Mouse (Mus musculus) forebrain, embryonic 16.5 days (tissue): ENCODE measurements around the gene Tln2. TPM values are rescaled to one million over a fixed set of nuclear protein-coding genes. Genes with fewer than 3 reads are reported as not detected.

Experiments
- ATAC-seq: fragments of 200-750 bp; cut with Nextera tagmentation; 2 replicates; pipeline ENCODE4 v1.8.0; 2017; ENCODE audit warnings: mild to moderate bottlenecking, moderate library complexity
- H3K27ac ChIP-seq: fragments of 300-500 bp; sonication (generic); 2 replicates; pipeline ENCODE4 v1.5.1; 2014; ENCODE audit warnings: low read length, control low read depth
- H3K27me3 ChIP-seq: fragments of 300-500 bp; sonication (generic); replicated peaks from 2 replicates; pipeline ENCODE4 v1.6.1; 2014; ENCODE audit warnings: low read length; ENCODE audit not compliant: control insufficient read depth, insufficient read depth
- H3K36me3 ChIP-seq: fragments of 300-500 bp; sonication (generic); 2 replicates; pipeline ENCODE4 v1.6.1; 2014; ENCODE audit not compliant: control insufficient read depth, insufficient read depth
- H3K4me1 ChIP-seq: fragments of 300-500 bp; sonication (generic); replicated peaks from 2 replicates; pipeline ENCODE4 v1.6.1; 2014; ENCODE audit warnings: low read length; ENCODE audit not compliant: control insufficient read depth, insufficient read depth
- H3K4me2 ChIP-seq: fragments of 300-500 bp; sonication (generic); 2 replicates; pipeline ENCODE4 v1.6.1; 2014; ENCODE audit warnings: mild to moderate bottlenecking, low read length, control low read depth
- H3K4me3 ChIP-seq: fragments of 300-500 bp; sonication (generic); replicated peaks from 2 replicates; pipeline ENCODE4 v1.5.1; 2014; ENCODE audit warnings: mild to moderate bottlenecking, low read length, control low read depth
- H3K9ac ChIP-seq: fragments of 300-500 bp; sonication (generic); replicated peaks from 2 replicates; pipeline ENCODE4 v1.6.1; 2014; ENCODE audit warnings: low read depth, low read length, control low read depth
- H3K9me3 ChIP-seq: fragments of 300-500 bp; sonication (generic); 2 replicates; pipeline ENCODE4 v1.6.1; 2016; ENCODE audit warnings: low read length; ENCODE audit not compliant: control insufficient read depth
- WGBS: fragments of 180-500 bp; shearing (Covaris S2); extraction: QIAGEN DNeasy Blood & Tissue Kit; methylation state at CpG from one replicate; pipeline ENCODE4 v1.1.7; 2014; 5-methylcytosine and 5-hydroxymethylcytosine counted together
- polyA plus RNA-seq: library from polyadenylated mRNA; unstranded; fragments of >200 nt; fragmentation: Nextera tagmentation; extraction: Ambion mirVana; gene quantifications from 2 replicates; pipeline ENCODE4 v1.2.1, GENCODE M21; 2015

The Tln2 gene
- polyA plus RNA-seq, 1 experiment from 2014 or later: 19.6 TPM

DNA sequence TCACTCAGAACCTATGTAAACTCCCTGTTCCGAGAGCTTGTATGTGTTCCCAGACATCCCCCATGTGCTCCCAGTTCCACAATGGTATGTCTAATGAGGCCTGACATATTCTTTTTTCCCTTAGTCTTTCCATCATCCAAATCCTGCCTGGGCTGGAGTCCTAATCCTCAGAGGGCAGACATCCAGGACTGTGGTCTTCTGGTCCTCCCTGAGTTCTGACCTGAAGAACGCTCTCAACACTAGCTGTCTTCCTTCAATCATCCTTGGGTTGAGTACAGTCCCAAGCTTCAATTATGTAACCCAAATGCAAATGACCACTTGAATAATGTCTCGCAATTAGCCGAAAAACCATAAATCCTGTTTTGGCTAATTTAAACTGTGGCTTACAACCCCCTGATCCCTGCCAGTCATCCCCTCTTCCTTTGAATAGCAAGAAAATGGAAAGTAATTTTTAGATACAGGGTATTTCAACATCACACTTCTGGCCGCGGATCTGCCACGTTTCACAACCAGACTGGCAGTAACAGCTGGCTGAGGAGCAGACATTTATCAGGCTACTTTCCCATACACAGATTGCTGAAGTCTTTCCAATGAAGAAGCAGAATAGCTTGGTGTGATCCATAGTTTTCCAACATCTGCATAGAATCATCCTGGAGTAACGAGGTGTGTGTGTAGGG lies 65.5 kb downstream of the Tln2 start:
- Histone ChIP-seq H3K36me3 (no peaks in the 10 kb centered on the region), H3K4me2 (no peak overlapping the region), H3K4me3 (no peak overlapping the region), H3K27me3 (no peaks in the 10 kb centered on the region), H3K4me1 (peaks cover 16% of the 10 kb centered on the region), H3K9ac (no peak overlapping the region), H3K27ac (no peak overlapping the region), H3K9me3 (no peaks in the 10 kb centered on the region)
- 60% methylated on average over 8 of the region's 8 CpGs for WGBS
- ATAC-seq: no peak

DNA sequence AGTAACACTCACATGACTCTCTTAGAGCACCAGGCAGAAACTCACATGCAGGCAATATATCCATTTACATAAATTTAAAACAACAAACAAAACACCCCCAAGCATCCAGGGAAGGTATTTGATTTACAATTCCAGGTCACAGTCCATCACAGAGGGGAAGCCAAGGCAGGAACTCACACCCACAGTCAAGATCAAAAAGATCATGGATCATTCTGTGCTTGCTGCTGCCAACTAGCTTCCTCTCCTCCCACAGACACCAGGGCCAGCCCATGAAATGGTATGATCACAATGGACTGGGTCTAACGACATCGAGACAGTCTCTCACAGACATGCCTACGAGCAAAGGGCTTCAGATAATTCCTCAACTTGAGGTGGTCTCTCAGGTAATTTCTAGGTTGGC lies 70.1 kb downstream of the Tln2 start:
- no peak overlapping the region for H3K27ac ChIP-seq
- H3K4me2 ChIP-seq: no peak overlapping the region
- no peak overlapping the region for H3K4me3 ChIP-seq
- no peaks in the 10 kb centered on the region for H3K9me3 ChIP-seq
- no peak for ATAC-seq
- no peak overlapping the region for H3K9ac ChIP-seq
- no peaks in the 10 kb centered on the region for H3K36me3 ChIP-seq
- H3K4me1 ChIP-seq: no peaks in the 10 kb centered on the region
- 77% methylated on average over 3 of the region's 3 CpGs for WGBS
- H3K27me3 ChIP-seq: no peaks in the 10 kb centered on the region

DNA sequence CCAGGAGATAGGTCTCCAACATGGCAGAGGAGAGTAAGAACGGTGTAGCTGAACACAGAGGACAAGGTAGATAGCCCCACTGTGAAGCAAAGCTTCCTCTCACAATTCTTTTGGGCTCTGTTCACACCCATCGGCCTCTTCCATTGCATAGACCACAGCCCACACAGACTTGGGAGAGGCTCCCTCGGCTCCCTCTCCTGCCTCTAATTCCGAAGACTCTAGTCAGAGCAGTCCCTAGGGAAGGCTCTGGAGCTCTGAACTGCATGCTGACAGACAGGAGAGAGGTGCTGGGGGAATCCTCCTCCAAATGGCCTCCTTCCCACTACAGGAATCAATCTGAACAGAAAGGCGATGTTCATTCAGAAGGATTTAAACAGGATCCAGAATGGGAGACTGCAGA lies 72.9 kb downstream of the Tln2 start:
- 77% methylated on average over 5 of the region's 5 CpGs for WGBS
- H3K27me3 ChIP-seq: no peaks in the 10 kb centered on the region
- no peaks in the 10 kb centered on the region for H3K36me3 ChIP-seq
- no peak overlapping the region for H3K9ac ChIP-seq
- H3K4me1 ChIP-seq: peaks cover 12% of the 10 kb centered on the region
- H3K4me2 ChIP-seq: no peak overlapping the region
- H3K4me3 ChIP-seq: no peak overlapping the region
- no peak for ATAC-seq
- H3K9me3 ChIP-seq: no peaks in the 10 kb centered on the region
- no peak overlapping the region for H3K27ac ChIP-seq

DNA sequence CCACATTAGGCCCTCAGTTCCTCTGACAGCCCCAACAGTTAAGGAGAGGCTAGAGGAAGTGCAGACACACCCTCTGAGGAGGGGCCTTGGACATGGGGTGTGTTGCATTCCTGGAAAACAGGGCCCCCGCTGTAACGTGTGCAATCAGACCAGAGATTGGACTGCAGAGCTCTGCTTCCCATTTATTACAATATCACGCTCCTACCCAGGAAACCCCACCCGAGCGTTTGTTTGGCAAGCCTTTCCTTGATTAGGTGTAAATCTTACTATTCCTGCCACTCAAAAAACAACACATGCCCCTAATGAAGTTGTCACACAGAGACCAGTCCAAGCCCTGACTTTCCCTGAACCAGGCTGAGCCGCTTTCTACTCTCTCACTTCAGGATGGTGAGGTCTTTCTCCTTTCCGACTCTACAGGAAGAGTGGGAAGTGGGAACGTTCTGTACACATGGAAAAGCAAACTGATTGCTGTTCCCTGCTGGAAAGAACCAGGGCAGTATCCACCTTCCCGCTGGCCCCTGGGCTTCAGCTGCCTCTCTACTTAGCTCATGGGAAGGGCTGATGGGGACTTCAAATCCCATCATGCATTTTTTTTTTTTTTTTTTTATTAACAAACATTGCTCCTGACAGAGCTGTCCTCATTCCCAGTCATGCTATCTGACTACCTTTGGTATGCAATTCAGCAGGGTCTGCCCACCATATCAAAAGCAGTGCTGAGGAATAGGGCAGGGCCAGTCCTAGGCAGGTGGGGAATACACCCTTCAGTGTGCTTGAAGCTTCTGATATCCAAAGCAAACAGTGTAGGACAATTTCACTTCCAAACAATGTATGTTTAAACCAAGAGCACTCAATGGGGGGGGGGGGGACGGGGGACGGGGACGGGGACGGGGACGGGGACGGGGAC lies 74.1 kb downstream of the Tln2 start:
- no peak for ATAC-seq
- H3K27ac ChIP-seq: no peak overlapping the region

DNA sequence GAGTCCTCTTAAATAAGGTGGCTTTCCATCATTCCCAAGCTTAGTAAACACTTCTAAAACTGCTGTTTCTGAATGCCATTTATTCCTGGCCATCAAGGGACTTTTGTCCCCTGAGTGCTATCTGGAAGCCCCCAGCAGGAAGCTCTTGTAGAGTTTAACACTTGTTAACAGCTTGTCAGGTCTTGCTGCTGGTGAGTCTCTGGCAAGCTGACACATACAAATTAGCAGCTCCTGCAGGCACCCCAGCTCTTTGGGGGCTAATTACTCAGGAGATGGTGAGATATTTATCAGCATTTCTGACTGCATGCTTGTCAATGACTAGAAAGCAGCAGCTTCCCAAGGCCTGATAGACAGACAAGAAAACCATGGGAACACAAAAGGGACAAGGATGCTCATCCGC lies 77.2 kb downstream of the Tln2 start:
- no peaks in the 10 kb centered on the region for H3K9me3 ChIP-seq
- no peak overlapping the region for H3K4me2 ChIP-seq
- peak; percentile 82 for ATAC-seq
- peak overlapping the region; percentile 31; the same call in 1 of the 2 replicates for H3K27ac ChIP-seq
- no peaks in the 10 kb centered on the region for H3K27me3 ChIP-seq
- H3K36me3 ChIP-seq: no peaks in the 10 kb centered on the region
- peaks cover 15% of the 10 kb centered on the region for H3K4me1 ChIP-seq
- H3K4me3 ChIP-seq: no peak overlapping the region
- no peak overlapping the region for H3K9ac ChIP-seq
- 52% methylated on average over 1 of the region's 1 CpGs for WGBS

More for the DNA sequence above, 74.1 kb downstream of the Tln2 start:
- Histone ChIP-seq H3K4me2 (no peak overlapping the region), H3K9ac (no peak overlapping the region), H3K4me3 (no peak overlapping the region), H3K27me3 (no peaks in the 10 kb centered on the region), H3K9me3 (no peaks in the 10 kb centered on the region), H3K4me1 (peaks cover 15% of the 10 kb centered on the region), H3K36me3 (no peaks in the 10 kb centered on the region)
- 84% methylated on average over 15 of the region's 15 CpGs for WGBS

DNA sequence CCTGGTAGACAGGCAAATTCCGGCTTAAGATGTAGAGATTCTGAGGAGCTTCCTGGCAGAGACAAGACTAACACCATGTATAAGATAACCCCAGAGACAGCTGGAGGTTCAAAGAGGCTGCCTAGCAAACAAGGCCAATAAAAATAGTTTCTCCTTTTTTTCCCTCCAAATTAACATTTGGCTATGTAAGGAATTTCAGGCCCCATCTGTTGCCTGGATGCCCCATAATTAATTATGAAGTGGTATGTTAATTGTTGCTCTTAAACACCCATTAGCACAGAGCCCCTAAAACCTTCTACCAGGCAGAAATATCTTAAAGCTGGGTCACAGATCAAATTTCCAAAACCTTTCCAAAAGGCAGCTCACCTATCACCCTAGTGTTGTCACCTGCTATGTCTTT lies 77.7 kb downstream of the Tln2 start:
- Histone ChIP-seq H3K27me3 (no peaks in the 10 kb centered on the region), H3K9me3 (no peaks in the 10 kb centered on the region), H3K27ac (peak overlapping the region; percentile 33; the same call in 1 of the 2 replicates), H3K4me1 (peaks cover 15% of the 10 kb centered on the region), H3K36me3 (no peaks in the 10 kb centered on the region), H3K4me2 (no peak overlapping the region), H3K9ac (no peak overlapping the region), H3K4me3 (no peak overlapping the region)
- peak; percentile 58 for ATAC-seq
- 22% methylated on average over 1 of the region's 1 CpGs for WGBS

DNA sequence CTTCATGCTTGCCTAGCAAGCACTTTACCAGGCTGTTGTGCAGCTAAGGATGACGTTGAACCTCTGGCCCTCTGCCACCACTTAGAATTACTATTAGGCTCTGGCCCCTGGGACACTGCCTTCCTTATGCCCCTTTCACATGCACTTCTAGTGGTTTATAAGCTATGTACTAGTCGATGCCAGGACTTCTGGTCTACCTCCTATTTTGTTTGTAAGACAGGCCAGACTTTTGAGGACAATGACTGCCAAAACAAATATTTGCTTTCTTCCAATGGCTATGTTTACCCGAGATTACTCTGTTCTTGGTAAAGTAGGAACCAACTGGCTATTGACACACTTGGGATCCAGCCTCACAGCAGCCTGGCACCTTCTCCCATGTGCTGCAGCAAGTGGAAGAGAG lies 82.1 kb downstream of the Tln2 start:
- WGBS: 79% methylated on average over 3 of the region's 3 CpGs
- H3K4me1 ChIP-seq: peaks cover 12% of the 10 kb centered on the region
- no peak overlapping the region for H3K27ac ChIP-seq
- no peak overlapping the region for H3K4me2 ChIP-seq
- no peak overlapping the region for H3K4me3 ChIP-seq
- H3K27me3 ChIP-seq: no peaks in the 10 kb centered on the region
- H3K9me3 ChIP-seq: no peaks in the 10 kb centered on the region
- H3K9ac ChIP-seq: no peak overlapping the region
- H3K36me3 ChIP-seq: no peaks in the 10 kb centered on the region
- ATAC-seq: no peak

DNA sequence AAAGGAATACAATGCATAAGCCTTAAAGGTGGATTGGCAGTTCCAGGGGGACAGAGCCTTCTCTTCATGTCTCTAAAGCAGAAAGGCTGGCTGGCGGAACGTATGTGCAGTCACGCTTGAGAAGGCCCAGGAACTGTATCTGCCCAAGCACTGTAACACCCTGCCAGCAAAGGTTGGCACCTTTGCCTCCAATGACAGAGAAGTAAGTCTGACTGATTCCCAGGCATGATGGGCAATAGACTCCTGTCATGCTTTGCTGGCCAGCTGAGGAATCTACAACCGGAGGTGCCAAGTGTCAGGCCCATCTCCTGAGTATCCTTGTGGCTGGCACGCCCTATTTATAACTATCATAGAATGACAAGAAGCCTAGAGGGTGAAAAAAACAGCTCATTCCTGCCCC lies 83.3 kb downstream of the Tln2 start:
- Histone ChIP-seq H3K4me2 (no peak overlapping the region), H3K36me3 (no peaks in the 10 kb centered on the region), H3K9ac (no peak overlapping the region), H3K9me3 (no peaks in the 10 kb centered on the region), H3K4me1 (no peaks in the 10 kb centered on the region), H3K4me3 (no peak overlapping the region), H3K27me3 (no peaks in the 10 kb centered on the region), H3K27ac (no peak overlapping the region)
- WGBS: 94% methylated on average over 5 of the region's 5 CpGs
- no peak for ATAC-seq

DNA sequence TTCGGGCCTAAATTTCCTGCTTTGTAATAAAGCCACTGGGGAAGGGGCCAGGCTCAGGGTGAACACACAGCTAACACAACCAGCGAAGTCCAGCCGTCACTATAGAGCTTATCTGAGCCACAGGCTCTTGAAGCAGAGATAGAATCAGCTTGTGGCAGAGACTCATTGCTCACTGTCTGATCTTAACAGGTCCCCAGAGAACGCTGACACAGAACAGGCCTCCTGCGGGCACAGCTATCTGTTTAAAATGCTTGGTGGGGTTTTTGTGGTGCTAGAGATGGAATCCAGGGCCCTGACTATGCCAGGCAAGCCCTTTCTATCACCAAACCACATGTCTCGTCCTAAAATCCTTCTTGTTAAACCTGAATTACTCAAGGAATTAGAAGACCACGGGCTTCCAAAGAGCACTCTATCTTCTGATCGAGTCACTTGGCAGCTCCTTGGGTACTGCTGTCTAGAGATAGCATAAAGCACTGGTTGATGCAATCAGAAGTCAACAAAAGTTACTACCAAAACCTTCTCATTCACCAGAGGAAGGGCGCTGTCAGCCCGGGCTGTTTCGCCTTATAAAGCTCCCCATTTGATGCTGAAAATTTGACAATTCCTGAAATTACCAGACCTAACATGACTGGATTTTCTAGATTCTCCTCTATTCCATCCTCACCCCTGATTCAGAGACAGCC lies 95.9 kb downstream of the Tln2 start:
- H3K27me3 ChIP-seq: no peaks in the 10 kb centered on the region
- no peak overlapping the region for H3K4me2 ChIP-seq
- no peak for ATAC-seq
- H3K4me1 ChIP-seq: 0 out of 2 replicates have a peak, but pooled peaks cover 2% of the 10 kb centered on the region
- no peak overlapping the region for H3K9ac ChIP-seq
- H3K36me3 ChIP-seq: no peaks in the 10 kb centered on the region
- WGBS: 86% methylated on average over 11 of the region's 11 CpGs
- H3K4me3 ChIP-seq: no peak overlapping the region
- no peaks in the 10 kb centered on the region for H3K9me3 ChIP-seq
- no peak overlapping the region for H3K27ac ChIP-seq
